Mouse (Mus musculus) stomach, postnatal 0 days (tissue): ENCODE data around the gene Dydc1. TPM values are rescaled to one million over a fixed set of nuclear protein-coding genes. Genes with fewer than 3 reads are reported as not detected.

Source experiments
- ATAC-seq: fragments of 200-750 bp; cut with Nextera tagmentation; 2 replicates; pipeline ENCODE4 v1.8.0; 2017; ENCODE audit not compliant: low FRiP score, low TSS enrichment
- DNase-seq: peaks from one replicate; pipeline ENCODE4 v3.0.0-alpha.2; 2016; ENCODE audit warnings: low spot score
- H3K27ac ChIP-seq: fragments of 300-500 bp; sonication (generic); replicated peaks from 2 replicates; pipeline ENCODE4 v1.5.1; 2014; ENCODE audit warnings: mild to moderate bottlenecking, control low read depth
- H3K27me3 ChIP-seq: fragments of 300-500 bp; sonication (generic); 2 replicates; pipeline ENCODE4 v1.6.1; 2014; ENCODE audit warnings: low read length; ENCODE audit not compliant: control insufficient read depth, insufficient read depth
- H3K36me3 ChIP-seq: fragments of 300-500 bp; sonication (generic); 2 replicates; pipeline ENCODE4 v1.6.1; 2014; ENCODE audit warnings: low read length, mixed read lengths; ENCODE audit not compliant: control insufficient read depth, insufficient read depth
- H3K4me1 ChIP-seq: fragments of 300-500 bp; sonication (generic); replicated peaks from 2 replicates; pipeline ENCODE4 v1.6.1; 2014; ENCODE audit warnings: antibody characterized with exemption; ENCODE audit not compliant: control insufficient read depth, insufficient read depth
- H3K4me2 ChIP-seq: fragments of 300-500 bp; sonication (generic); replicated peaks from 2 replicates; pipeline ENCODE4 v1.6.1; 2014; ENCODE audit warnings: low read depth, mild to moderate bottlenecking, control low read depth, moderate library complexity
- H3K4me3 ChIP-seq: fragments of 300-500 bp; sonication (generic); 2 replicates; pipeline ENCODE4 v1.5.1; 2014; ENCODE audit warnings: low read depth, low read length, control low read depth
- H3K9ac ChIP-seq: fragments of 300-500 bp; sonication (generic); 2 replicates; pipeline ENCODE4 v1.6.1; 2014; ENCODE audit warnings: mild to moderate bottlenecking, low read length, control low read depth, mixed read lengths
- H3K9me3 ChIP-seq: fragments of 300-500 bp; sonication (generic); 2 replicates; pipeline ENCODE4 v1.6.1; 2016; ENCODE audit warnings: low read length; ENCODE audit not compliant: control insufficient read depth
- CTCF ChIP-seq: IDR thresholded peaks from 2 replicates; pipeline ENCODE4 v1.5.1; 2016; ENCODE audit warnings: antibody characterized with exemption, low read depth, mild to moderate bottlenecking, moderate library complexity
- EP300 ChIP-seq: optimal IDR thresholded peaks from 2 replicates; pipeline ENCODE3; 2016; ENCODE audit warnings: antibody characterized with exemption
- WGBS: fragments of 180-500 bp; shearing (Covaris S2); extraction: QIAGEN DNeasy Blood & Tissue Kit; methylation state at CpG from one replicate; pipeline ENCODE4 v1.1.7; 2014; 5-methylcytosine and 5-hydroxymethylcytosine counted together
- polyA plus RNA-seq: library from polyadenylated mRNA; unstranded; fragments of >200 nt; fragmentation: Nextera tagmentation; extraction: Ambion mirVana; gene quantifications from 2 replicates; pipeline ENCODE4 v1.2.1, GENCODE M21; 2015

The Dydc1 gene
- polyA plus RNA-seq, 1 experiment from 2014 or later, result not detected

DNA sequence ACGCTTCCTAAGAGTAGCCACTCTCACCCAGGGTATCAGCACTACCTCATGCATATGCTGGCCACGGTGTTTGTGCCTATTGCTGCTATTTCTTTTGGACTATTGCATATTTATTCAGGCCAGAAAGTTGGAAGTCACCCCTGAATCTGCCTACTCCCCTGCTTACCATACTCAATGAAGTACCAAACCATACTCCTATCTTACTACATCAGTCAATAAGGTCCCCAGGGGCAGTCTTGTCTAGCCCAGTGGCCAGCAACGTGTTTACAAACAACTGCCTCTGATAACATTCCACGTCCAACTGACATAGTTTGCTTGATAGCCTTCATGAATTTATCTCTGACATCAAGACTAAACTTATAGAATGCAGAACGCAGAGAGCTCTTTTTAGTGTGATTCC, 28.5 kb downstream of the Dydc1 start:
- no peaks in the 10 kb centered on the region for H3K9me3 ChIP-seq
- no peaks in the 10 kb centered on the region for H3K27me3 ChIP-seq
- 64% methylated on average over 5 of the region's 5 CpGs for WGBS
- H3K9ac ChIP-seq, result no peak overlapping the region
- H3K4me3 ChIP-seq, result no peak overlapping the region
- H3K36me3 ChIP-seq, result no peaks in the 10 kb centered on the region
- DNase-seq (no peak), ATAC-seq (no peak)
- no peaks in the 10 kb centered on the region for H3K4me1 ChIP-seq
- TF ChIP-seq EP300, result no peak
- H3K27ac ChIP-seq, result no peak overlapping the region
- no peak overlapping the region for H3K4me2 ChIP-seq

DNA sequence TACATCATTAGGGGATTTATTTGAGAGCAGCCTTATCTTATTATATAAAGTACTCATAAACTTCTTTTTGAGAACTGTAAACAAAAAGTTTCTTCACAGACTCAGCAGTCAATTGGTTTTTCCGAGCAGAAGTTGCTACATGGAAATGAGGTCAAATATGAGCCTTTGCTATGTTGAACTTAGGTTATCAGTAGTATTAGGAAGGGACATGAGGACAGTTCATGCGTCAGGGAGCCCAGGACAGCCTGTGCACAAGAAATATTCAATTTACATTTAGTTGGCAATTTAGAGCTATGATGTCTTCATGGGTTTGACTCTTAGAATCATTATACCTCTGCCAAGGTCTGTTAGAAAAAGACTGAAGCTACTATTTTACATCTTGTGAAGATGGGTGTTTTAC, 29.6 kb downstream of the Dydc1 start:
- no peaks in the 10 kb centered on the region for H3K36me3 ChIP-seq
- H3K4me3 ChIP-seq, result no peak overlapping the region
- H3K27me3 ChIP-seq, result no peaks in the 10 kb centered on the region
- TF ChIP-seq CTCF (no peak), EP300 (no peak)
- no peaks in the 10 kb centered on the region for H3K9me3 ChIP-seq
- H3K4me2 ChIP-seq, result no peak overlapping the region
- 42% methylated on average over 2 of the region's 2 CpGs for WGBS
- no peak for ATAC-seq
- no peak for DNase-seq
- no peak overlapping the region for H3K27ac ChIP-seq
- H3K9ac ChIP-seq, result no peak overlapping the region
- H3K4me1 ChIP-seq, result no peaks in the 10 kb centered on the region

DNA sequence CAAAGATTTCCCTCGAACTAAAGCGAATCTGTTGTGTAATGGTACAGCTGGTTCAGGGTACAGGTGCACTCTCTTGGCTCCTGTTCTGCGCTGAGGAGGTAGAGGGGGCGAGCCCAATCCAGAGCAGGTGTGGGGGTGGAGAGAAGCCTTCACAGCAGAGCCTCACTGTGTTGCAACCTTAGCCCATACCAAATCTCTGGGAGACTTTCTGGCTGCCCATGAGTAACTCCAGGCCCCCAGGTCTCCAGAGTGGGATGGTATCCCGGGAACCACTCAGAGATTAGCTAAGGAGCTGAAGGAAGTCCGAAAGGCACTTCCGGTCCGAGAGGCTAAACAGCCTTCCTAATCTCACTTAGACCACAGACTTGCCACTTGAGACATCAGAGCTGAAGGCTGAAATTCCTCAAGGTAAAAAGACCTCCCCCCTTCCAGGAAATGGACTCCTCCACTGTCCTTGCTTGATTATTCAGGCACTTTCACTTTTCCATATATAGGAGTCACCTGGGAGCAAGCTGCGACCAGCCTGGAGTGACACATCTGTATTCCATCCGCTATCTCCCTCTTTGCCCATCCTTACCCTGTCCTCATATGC, 32.2 kb downstream of the Dydc1 start, which contains the start of gene Mat1a:
Gene Mat1a (plus strand): TSS at position 183 of the 592 bp plus-strand sequence.
- TF ChIP-seq CTCF, result no peak
- no peak for TF ChIP-seq EP300
- DNase-seq (peak; percentile 22), ATAC-seq (peak; percentile 72)
- Histone ChIP-seq H3K9ac (no peak within 1 kb of the TSS), H3K27me3 (no peaks in the 10 kb centered on the region), H3K4me3 (no peak within 1 kb of the TSS), H3K9me3 (no peaks in the 10 kb centered on the region), H3K4me2 (no peak within 1 kb of the TSS), H3K27ac (no peak within 1 kb of the TSS), H3K36me3 (no peaks in the 10 kb centered on the region), H3K4me1 (no peaks in the 10 kb centered on the region)
- 63% methylated on average over 10 of the region's 10 CpGs for WGBS

DNA sequence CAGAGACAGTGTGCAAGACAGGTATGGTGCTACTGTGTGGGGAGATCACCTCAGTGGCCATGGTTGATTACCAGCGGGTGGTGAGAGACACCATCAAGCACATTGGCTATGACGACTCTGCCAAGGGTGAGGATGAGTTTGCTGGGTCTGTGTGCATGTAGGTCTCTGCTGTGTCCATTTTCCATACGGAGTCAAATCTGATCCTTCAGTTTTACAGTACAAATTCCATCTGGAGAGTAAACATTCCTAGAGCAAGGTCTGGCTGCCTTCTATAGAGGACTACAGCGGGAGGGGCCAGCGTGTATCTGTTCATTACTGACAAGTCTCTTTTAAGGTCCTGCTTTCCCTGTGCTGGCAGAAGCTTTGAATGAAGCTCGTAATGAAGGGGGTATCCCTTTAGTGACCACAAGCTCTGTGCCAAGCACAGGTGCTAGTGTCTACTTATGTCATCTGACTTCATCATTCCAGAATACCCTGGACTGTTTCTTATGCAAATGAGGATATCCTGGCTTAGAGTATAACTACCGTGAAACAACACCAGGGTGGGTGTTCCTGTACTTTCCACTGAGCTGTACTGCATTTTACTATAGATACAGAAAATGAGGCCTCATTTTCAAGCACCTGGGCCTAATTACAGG, 38.4 kb downstream of the Dydc1 start:
- Histone ChIP-seq H3K9me3 (no peaks in the 10 kb centered on the region), H3K27ac (no peak overlapping the region), H3K4me3 (no peak overlapping the region), H3K4me2 (no peak overlapping the region), H3K4me1 (no peaks in the 10 kb centered on the region), H3K36me3 (no peaks in the 10 kb centered on the region), H3K27me3 (no peaks in the 10 kb centered on the region), H3K9ac (no peak overlapping the region)
- ATAC-seq, result no peak
- no peak for DNase-seq
- WGBS, result 70% methylated on average over 7 of the region's 7 CpGs
- TF ChIP-seq CTCF (no peak), EP300 (no peak)

DNA sequence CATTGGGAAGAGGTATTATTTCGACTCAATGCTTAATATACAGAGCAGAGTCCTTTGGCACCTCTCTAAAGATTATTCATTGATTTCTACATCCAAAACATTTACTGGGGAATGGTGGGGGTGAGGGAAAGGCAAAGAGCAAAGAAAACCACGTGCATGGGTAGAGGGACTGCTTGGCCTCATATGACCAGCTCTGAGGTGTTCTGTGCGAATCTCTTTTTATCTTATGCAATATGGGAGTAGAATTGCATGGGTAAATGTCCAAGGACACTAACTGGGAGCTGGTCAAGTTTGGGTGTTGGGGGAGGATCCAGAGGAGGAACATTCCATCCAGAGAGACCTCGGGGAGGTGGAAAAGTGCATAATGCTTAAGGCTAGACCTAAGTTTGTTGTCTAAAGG, 40.2 kb downstream of the Dydc1 start:
- 74% methylated on average over 4 of the region's 4 CpGs for WGBS
- no peaks in the 10 kb centered on the region for H3K4me1 ChIP-seq

DNA sequence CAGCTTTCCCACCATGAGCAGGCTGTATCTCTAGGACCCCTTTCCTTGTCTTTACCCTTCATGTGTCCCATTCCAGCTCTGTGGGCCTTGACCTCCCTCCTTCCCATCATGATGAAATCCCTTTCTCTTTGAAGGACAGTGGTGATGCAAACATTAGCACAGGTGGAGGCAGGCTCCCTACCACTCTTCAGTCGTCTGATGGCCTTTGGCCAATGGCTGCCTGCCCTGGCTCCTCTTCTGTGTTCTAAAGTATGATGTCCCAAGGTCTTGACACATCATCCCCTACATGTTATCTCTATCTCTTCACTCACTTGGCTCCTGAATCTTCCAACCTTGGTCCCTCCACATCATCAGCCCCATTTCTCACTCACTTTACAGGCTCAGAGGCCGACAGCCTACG, 43.6 kb downstream of the Dydc1 start:
- no peaks in the 10 kb centered on the region for H3K36me3 ChIP-seq
- DNase-seq (no peak), ATAC-seq (no peak)
- H3K4me2 ChIP-seq, result no peak overlapping the region
- WGBS, result 79% methylated on average over 3 of the region's 3 CpGs
- no peaks in the 10 kb centered on the region for H3K4me1 ChIP-seq
- H3K9me3 ChIP-seq, result no peaks in the 10 kb centered on the region
- no peak overlapping the region for H3K27ac ChIP-seq
- no peaks in the 10 kb centered on the region for H3K27me3 ChIP-seq
- no peak overlapping the region for H3K4me3 ChIP-seq
- TF ChIP-seq CTCF (no peak), EP300 (no peak)
- H3K9ac ChIP-seq, result no peak overlapping the region

More for the DNA sequence above, 40.2 kb downstream of the Dydc1 start:
- no peak for DNase-seq
- TF ChIP-seq EP300, result no peak
- TF ChIP-seq CTCF, result no peak
- no peak for ATAC-seq
- no peaks in the 10 kb centered on the region for H3K27me3 ChIP-seq
- no peaks in the 10 kb centered on the region for H3K36me3 ChIP-seq
- H3K27ac ChIP-seq, result no peak overlapping the region
- no peaks in the 10 kb centered on the region for H3K9me3 ChIP-seq
- no peak overlapping the region for H3K4me3 ChIP-seq
- no peak overlapping the region for H3K9ac ChIP-seq
- H3K4me2 ChIP-seq, result no peak overlapping the region
